Mouse (Mus musculus): ENCODE measurements around the gene Gm34302. TPM values are rescaled to one million over a fixed set of nuclear protein-coding genes. Genes with fewer than 3 reads are reported as not detected.

Gene Gm34302
- polyA plus RNA-seq, 1 experiment from 2014 or later = not detected

- Histone ChIP-seq H3K27me3 (no peaks in the 10 kb centered on the region), H3K4me1 (replicated peaks) (no peaks in the 10 kb centered on the region), H3K9ac (no peak overlapping the region), H3K4me2 (no peak overlapping the region), H3K27ac (replicated peaks) (no peak overlapping the region), H3K4me3 (replicated peaks) (no peak overlapping the region), H3K9me3 (replicated peaks) (no peaks in the 10 kb centered on the region), H3K36me3 (replicated peaks) (no peaks in the 10 kb centered on the region)
- WGBS (ENCODE audit: insufficient replicate concordance) = 67% methylated on average over 2 of the region's 2 CpGs
- ATAC-seq (ENCODE audit: insufficient read depth) = no peak
These were observed 43.9 kb downstream of the Gm34302 start for GRCm38 (mm10) chr3:63439738-63440137.

GRCm38 (mm10) chr3:63438898-63439297, 44.8 kb downstream of the Gm34302 start:
- no peak for ATAC-seq (ENCODE audit: insufficient read depth)
- H3K4me3 ChIP-seq (replicated peaks) = no peak overlapping the region
- WGBS (ENCODE audit: insufficient replicate concordance) = 61% methylated on average over 3 of the region's 3 CpGs

More at GRCm38 (mm10) chr3:63438898-63439297, 44.8 kb downstream of the Gm34302 start:
- Histone ChIP-seq H3K4me2 (no peak overlapping the region), H3K27ac (replicated peaks) (no peak overlapping the region), H3K9me3 (replicated peaks) (no peaks in the 10 kb centered on the region), H3K4me1 (replicated peaks) (no peaks in the 10 kb centered on the region), H3K9ac (no peak overlapping the region), H3K36me3 (replicated peaks) (no peaks in the 10 kb centered on the region), H3K27me3 (no peaks in the 10 kb centered on the region)

Other genes with a start within 250 kb of the Gm34302 start
- 0.02 and 0.10 TPM in 2 replicates for gene Mme, start 242.3 kb downstream of the Gm34302 start, polyA plus RNA-seq (2015; fragmentation: Nextera tagmentation; extraction: Ambion mirVana)

Measured in liver, embryonic 15.5 days (tissue).